Mouse (Mus musculus): ENCODE results near the gene Atp5e. TPM values are rescaled to one million over a fixed set of nuclear protein-coding genes. Genes with fewer than 3 reads are reported as not detected.

Atp5e gene
- total RNA-seq, 2 experiments from 2014 or later: 276 to 546 TPM

GRCm38 (mm10) chr2:174421107-174421506 lies 42.8 kb downstream of the Atp5e start:
- ATAC-seq (replicated peaks; ENCODE audit: poor library complexity): no peak

DNA sequence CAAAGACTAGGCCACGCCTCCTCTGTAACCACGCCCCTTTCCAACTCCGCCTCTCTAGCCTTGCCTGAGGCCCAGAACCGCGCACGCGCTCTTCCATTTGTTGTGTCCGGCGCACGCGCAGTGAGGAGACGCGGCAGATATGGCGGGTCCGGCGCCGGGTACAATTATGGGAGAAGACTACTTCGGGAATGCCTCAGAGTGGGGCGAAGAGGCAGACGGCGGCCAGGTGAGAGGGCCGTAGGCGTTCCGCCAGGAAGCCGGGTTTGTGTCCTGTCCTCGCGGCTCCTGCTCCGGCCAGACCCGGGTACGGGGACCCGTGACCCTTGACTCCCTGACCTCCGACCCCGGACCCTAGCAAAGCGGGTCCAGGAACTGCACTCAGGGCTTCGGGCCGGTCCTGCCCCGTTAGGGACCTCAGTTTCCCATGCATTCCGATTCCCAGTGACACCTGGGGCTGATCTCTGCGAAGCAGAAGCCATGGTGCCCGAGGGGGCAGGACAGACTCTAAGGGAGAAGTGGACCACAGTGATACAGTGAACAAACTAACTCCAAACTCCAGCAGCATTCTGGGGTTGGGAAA lies 48.1 kb downstream of the Atp5e start, which contains the start of gene Nelfcd:
Gene Nelfcd (plus strand): TSS at position 74 of the 580 bp plus-strand sequence.
- ATAC-seq (replicated peaks; ENCODE audit: poor library complexity): peak; percentile 96

DNA sequence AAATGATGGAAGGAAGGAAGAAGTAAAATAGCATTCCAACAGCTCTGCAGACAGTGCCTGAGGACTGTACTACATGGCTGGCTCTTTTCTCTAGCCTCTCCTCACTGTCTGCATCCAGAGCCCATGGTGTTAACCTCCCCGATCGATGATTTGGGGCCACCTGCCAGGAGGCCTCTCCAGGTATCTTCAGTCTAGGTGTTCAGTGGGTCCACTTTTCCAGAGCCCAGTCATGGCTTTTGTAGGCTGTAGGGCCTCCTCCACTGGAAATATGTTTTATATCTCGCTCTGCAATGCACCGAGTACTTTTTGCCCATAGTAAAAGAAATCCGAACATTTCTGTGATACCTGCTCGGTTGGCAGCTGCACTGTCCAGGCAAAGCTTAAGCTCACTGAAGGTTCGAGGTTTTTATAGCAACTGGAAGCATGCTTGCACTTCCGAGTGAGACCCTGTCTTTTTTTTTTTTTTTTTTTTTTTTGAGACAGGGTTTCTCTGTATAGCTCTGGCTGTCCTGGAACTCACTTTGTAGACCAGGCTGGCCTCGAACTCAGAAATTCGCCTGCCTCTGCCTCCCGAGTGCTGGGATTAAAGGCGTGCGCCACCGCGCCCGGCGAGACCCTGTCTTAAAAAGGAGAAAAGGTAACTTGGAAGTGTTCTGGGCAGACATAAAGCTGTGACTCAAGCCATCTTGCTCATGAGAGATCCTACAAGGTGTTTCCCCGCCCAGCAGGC lies 48.7 kb downstream of the Atp5e start:
- no peak for ATAC-seq (replicated peaks; ENCODE audit: poor library complexity)

- no peak for ATAC-seq (replicated peaks; ENCODE audit: poor library complexity)
Measured at GRCm38 (mm10) chr2:174413127-174413526, 50.8 kb downstream of the Atp5e start.

Other genes with a start within 250 kb of the Atp5e start
- gene Gnas, start 179.8 kb downstream of the Atp5e start, total RNA-seq (2015): 564 and 566 TPM in 2 replicates
- gene Gnas, start 179.8 kb downstream of the Atp5e start, total RNA-seq (2017): 218 and 221 TPM in 2 replicates
- 0.12 TPM in 1 of 2 replicates, not detected in the other for gene Gm20721, start 117.4 kb downstream of the Atp5e start, total RNA-seq (2015)
- gene Gm20721, start 117.4 kb downstream of the Atp5e start, total RNA-seq (2017): 3.1 and 3.3 TPM in 2 replicates
- gene Nelfcd, start 48.3 kb downstream of the Atp5e start, total RNA-seq (2015): 27.7 and 29.3 TPM in 2 replicates
- gene Nelfcd, start 48.3 kb downstream of the Atp5e start, total RNA-seq (2017): 33.8 and 43.0 TPM in 2 replicates
- 190 and 207 TPM in 2 replicates for gene Ctsz, start 25.1 kb downstream of the Atp5e start, total RNA-seq (2015)
- 307 and 339 TPM in 2 replicates for gene Ctsz, start 25.1 kb downstream of the Atp5e start, total RNA-seq (2017)
- not detected in 2 replicates for gene Tubb1, start 13.4 kb downstream of the Atp5e start, total RNA-seq (2015)
- 0.30 TPM in 1 of 2 replicates, not detected in the other for gene Tubb1, start 13.4 kb downstream of the Atp5e start, total RNA-seq (2017)
- gene Prelid3b, start 9.0 kb upstream of the Atp5e start, total RNA-seq (2015): 85.8 and 87.2 TPM in 2 replicates
- gene Prelid3b, start 9.0 kb upstream of the Atp5e start, total RNA-seq (2017): 145 and 157 TPM in 2 replicates
- gene Zfp831, start 179.4 kb upstream of the Atp5e start, total RNA-seq (2015): 0.76 and 1.5 TPM in 2 replicates
- gene Zfp831, start 179.4 kb upstream of the Atp5e start, total RNA-seq (2017): 0.67 and 1.1 TPM in 2 replicates

Measured in megakaryocyte progenitor cell, adult 5-6 weeks (primary cell).